Mouse (Mus musculus) left cerebral cortex, postnatal 4 days (tissue): ENCODE data around the gene Mad1l1. TPM values are rescaled to one million over a fixed set of nuclear protein-coding genes. Genes with fewer than 3 reads are reported as not detected.
A peak's percentile ranks its signal among the peaks of the same experiment; 100 is the strongest.

Experiments used
- DNase-seq: peaks from one replicate; pipeline ENCODE4 v3.0.0-alpha.2; 2022
- intact Hi-C: fragments of 180-260 bp; cut with DNase I; formaldehyde crosslinking; loops from one replicate; pipeline ENCODE4 v1.15.1; 2025
- total RNA-seq, 2 experiments: library from RNA; stranded (reverse); gene quantifications; 2 replicates each; pipeline ENCODE4 v1.2.3; 2021

Gene Mad1l1
- total RNA-seq, 2 experiments from 2014 or later, result 24.1 to 24.7 TPM

- intact Hi-C loops, result no loop called here
- DNase-seq, result no peak
Observed at GRCm38 (mm10) chr5:139978525-139979276, 342.7 kb downstream of the Mad1l1 start.

GRCm38 (mm10) chr5:139977476-139977875, 343.9 kb downstream of the Mad1l1 start:
- no peak for DNase-seq

GRCm38 (mm10) chr5:139976584-139976983, 344.8 kb downstream of the Mad1l1 start:
- no peak for DNase-seq
- intact Hi-C loops, result no loop called here

More at GRCm38 (mm10) chr5:139977476-139977875, 343.9 kb downstream of the Mad1l1 start:
- intact Hi-C loops, result no loop called here

GRCm38 (mm10) chr5:139970186-139970631, 351.1 kb downstream of the Mad1l1 start:
- peak; percentile 47 for DNase-seq
- intact Hi-C loops, result no loop called here

- DNase-seq, result no peak
- intact Hi-C loops, result no loop called here
Observed at GRCm38 (mm10) chr5:139969151-139969948, 352.0 kb downstream of the Mad1l1 start.

- intact Hi-C loops, result no loop called here
- DNase-seq, result peak; percentile 32
Observed at GRCm38 (mm10) chr5:139965596-139965995, 355.8 kb downstream of the Mad1l1 start.

- intact Hi-C loops, result no loop called here
- no peak for DNase-seq
Observed at GRCm38 (mm10) chr5:139964391-139964790, 357.0 kb downstream of the Mad1l1 start.

GRCm38 (mm10) chr5:139959741-139960140, 361.6 kb downstream of the Mad1l1 start:
- intact Hi-C loops, result no loop called here
- no peak for DNase-seq

Other genes starting within 250 kb of the Mad1l1 start
- gene Nudt1, start 104 bp upstream of the Mad1l1 start, total RNA-seq, result 1 to 10 TPM; 7.1 to 8.3 TPM
- 10 to 100 TPM; 10.2 to 11.3 TPM for gene Mrm2, start 10.3 kb upstream of the Mad1l1 start, total RNA-seq
- 10 to 100 TPM; 26.8 to 30.5 TPM for gene Snx8, start 67.7 kb upstream of the Mad1l1 start, total RNA-seq
- gene Eif3b, start 97.8 kb upstream of the Mad1l1 start, total RNA-seq, result 100 to 1,000 TPM; 124 to 127 TPM
- gene Gm4869, start 124.1 kb upstream of the Mad1l1 start, total RNA-seq, result not detected
- gene Chst12, start 184.0 kb upstream of the Mad1l1 start, total RNA-seq, result 10 to 100 TPM; 19.7 to 20.9 TPM
- not detected for gene Grifin, start 243.5 kb upstream of the Mad1l1 start, total RNA-seq